Mouse (Mus musculus): ENCODE data around the gene Wwox.

The Wwox gene

GRCm38 (mm10) chr8:115302484-115302883, 863.0 kb downstream of the Wwox start:
- CTCF ChIA-PET = interaction anchor here (0.6 kb wide), 1 partner anchor 133 kb away, joined by 3 read pairs; no protein-coding TSS in a partner anchor

- CTCF ChIA-PET = no interaction called here
These were observed 868.0 kb downstream of the Wwox start for GRCm38 (mm10) chr8:115307412-115307811.

GRCm38 (mm10) chr8:115311003-115311402, 871.5 kb downstream of the Wwox start:
- CTCF ChIA-PET = interaction anchor here (0.6 kb wide), 1 partner anchor 76 kb away, joined by 10 read pairs; no protein-coding TSS in a partner anchor

DNA sequence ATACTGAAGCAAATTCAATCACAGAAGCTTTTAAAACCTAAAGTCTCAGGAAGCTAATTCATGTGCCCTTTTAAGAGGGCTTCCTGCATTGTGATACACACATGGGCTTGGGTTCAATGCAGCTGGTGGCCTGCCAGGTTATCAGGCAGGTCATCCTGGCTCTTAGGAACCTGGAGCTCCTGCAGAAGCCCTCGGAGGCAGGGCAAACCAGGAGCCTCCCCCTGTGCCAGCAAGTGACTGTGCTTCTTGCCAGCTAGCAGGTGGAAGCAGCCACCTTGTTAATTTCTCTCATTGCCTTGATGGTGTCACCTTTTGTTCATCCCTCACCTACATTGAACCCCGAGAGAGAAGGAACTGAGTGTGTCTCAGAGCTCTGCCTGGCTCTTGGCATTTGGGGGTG, 872.9 kb downstream of the Wwox start:
- CTCF ChIA-PET = no interaction called here

DNA sequence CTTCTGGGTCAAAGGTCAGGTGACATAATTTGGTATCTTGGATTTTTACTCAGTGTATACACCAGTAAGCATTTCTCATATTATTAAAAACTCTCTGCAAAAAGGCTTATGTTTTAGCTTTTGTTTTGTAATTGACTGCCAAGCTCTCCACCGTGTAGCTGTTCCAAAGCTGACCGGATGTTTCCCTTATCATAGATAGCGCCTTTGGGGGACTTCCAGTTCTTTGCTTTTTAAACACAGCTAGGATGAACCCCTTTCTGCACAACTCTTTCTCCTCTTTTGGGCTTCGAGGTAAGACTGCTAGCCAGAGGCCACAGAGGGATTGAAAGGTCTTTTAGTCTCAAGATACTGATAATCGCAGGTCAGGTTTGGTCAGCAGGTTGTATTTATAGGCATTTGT, 883.0 kb downstream of the Wwox start:
- CTCF ChIA-PET = no interaction called here

- CTCF ChIA-PET = no interaction called here
These were observed 891.2 kb downstream of the Wwox start for GRCm38 (mm10) chr8:115330671-115331070.

DNA sequence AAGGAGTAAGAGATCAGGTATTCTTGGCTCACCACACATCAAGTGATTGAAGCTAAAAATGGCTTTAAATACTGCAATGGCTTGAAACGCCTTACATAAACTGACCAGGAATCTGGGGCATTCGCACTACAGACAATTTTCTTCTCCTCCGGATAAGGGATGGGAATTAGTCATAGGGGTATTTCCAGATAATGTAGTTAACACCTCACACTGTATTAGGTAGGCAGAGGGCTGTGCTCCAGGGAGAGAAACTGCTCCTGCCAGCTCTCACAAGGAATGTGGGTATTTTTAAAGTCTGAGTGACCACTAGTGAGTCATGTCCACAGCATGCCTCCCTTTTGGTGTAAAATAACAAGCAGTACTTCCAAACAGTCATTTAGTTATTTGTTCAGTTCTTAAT, 894.5 kb downstream of the Wwox start:
- CTCF ChIA-PET = no interaction called here

DNA sequence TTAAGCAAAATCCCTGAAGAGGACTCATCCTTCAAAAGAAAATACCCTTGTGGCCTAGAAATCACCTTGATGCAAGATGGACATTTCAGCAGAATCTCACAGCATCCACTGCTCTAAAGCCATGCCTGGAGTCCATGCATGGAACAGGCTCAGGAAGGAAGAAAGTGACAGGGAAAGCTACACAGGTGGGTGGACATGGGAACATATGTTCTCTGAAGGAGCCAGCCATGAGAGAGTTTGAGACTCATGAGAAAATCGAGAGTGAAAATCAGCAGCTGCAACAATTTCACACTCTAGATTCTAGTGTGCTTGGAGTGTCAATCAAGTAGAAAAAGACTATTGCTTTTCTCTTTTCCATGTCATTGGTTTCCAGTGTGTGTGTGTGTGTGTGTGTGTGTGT, 896.9 kb downstream of the Wwox start:
- CTCF ChIA-PET = no interaction called here

- CTCF ChIA-PET = interaction anchor here (0.5 kb wide), 1 partner anchor 271 kb away, joined by 3 read pairs; no protein-coding TSS in a partner anchor
These were observed 909.2 kb downstream of the Wwox start for GRCm38 (mm10) chr8:115348704-115349103.

- CTCF ChIA-PET = no interaction called here
These were observed 911.3 kb downstream of the Wwox start for GRCm38 (mm10) chr8:115350707-115351106.

DNA sequence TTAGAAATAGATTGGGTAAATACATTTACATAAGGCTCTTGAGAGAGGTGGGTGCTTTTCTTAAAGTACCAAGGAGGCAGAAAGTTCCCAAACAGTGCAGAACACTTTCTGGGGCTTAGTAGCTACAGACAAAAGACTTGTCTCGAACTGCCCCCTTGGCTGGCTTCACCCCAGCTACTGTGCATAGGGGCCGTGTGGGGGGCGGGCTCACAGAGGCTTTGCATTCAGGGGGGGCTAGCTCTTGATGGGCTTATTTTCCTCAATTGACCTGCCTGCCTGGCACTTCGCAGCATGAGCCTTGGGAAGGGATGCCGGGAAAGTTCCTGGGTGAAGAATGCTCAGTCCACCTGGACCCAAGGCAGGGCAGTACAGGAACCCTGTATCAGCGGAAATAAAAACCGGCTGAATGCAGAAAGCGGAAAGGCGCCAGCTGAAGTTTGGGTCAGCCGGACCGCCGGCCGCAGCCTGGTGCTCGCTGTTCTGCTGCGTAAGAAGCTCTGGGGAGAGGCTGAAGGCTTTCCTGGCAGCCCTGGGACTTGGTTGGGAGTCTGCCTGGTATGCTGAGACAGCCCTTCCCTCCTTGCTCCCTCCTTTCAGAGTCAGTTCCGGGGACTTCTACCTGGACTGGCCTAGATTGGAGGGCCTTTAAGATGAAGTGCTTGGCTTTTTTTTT, 918.3 kb downstream of the Wwox start:
- CTCF ChIA-PET = interaction anchor here (0.6 kb wide), 1 partner anchor 128 kb away, joined by 4 read pairs; no protein-coding TSS in a partner anchor

GRCm38 (mm10) chr8:115358481-115358880, 919.0 kb downstream of the Wwox start:
- CTCF ChIA-PET = interaction anchor here (0.6 kb wide), 1 partner anchor 128 kb away, joined by 4 read pairs; no protein-coding TSS in a partner anchor

DNA sequence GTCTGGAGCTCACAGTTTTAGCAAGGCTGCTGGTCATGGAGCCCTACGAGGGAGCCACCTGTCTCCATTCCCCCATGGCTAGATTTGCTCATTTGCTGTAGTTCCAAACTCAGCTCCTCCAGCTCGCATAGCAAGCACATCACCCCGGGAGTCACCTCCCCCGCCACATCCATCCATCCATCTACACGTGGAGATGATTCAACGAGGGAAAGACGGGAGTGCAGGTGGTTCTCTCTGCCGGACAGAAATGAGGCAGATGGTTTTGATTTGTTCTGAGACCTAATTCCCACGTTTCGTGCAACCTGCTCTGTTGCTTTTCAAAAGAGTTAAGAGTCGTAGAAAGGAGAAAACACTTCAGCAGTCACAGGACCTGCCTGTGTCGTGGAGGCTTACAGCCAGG, 920.2 kb downstream of the Wwox start:
- CTCF ChIA-PET = interaction anchor here (0.7 kb wide), 1 partner anchor 1095 kb away, joined by 4 read pairs; no protein-coding TSS in a partner anchor

- CTCF ChIA-PET = no interaction called here
These were observed 923.1 kb downstream of the Wwox start for GRCm38 (mm10) chr8:115362518-115362917.

- CTCF ChIA-PET = interaction anchor here (0.6 to 0.7 kb wide), 2 partner anchors 9 to 22 kb away, joined by 3 to 4 read pairs; no protein-coding TSS in a partner anchor
These were observed 935.5 kb downstream of the Wwox start for GRCm38 (mm10) chr8:115374957-115375356.

DNA sequence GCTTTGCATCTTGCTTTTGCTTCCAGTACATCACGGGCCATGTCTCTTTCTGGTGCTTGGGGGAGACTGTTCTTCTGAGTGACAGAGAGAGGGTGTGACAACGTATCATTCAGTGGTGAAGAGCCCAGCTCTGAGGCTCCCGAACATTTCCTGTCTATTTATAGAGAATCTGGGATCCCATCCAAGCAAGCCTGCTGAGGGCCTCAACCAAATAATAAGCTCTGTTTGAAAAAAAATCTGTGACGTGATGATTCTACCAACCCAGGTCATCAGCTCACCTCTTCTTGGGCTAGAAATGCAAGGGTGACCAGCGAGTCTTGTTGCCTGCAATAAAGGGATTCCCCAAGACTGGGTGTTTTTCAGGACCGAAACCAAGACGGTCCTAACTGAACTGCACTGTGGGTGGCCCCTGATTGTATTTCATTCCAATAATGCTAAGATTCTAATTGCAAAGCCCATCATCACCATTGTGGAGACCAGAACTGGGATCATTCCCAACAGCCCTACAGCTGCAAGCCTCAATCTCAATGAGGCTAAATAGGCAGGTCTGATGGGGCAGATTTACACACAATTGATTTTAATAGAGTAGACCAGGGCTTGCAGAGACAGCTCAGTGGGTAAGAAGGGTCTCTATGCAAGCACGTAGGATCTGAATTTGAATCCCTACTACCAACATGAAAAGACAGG, 936.0 kb downstream of the Wwox start:
- CTCF ChIA-PET = no interaction called here

DNA sequence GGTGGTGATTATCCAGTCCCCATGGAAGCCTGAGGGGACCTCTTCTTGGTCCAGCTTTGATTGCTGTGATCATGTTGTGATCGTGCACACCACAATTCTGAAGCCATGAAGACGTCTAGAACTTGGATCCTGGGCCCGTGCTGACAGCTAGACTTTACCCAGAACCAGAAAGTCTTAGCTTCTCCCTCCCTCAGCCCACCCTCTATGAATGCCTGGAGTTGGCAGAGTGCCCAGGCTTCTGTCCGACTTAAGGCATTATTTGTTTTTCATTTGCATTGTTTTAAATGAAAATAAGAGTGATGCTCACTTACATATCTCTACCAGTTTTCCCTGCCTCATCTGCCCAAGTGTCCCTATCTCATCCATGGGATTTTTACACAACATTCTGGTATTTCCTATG, 937.9 kb downstream of the Wwox start:
- CTCF ChIA-PET = no interaction called here

DNA sequence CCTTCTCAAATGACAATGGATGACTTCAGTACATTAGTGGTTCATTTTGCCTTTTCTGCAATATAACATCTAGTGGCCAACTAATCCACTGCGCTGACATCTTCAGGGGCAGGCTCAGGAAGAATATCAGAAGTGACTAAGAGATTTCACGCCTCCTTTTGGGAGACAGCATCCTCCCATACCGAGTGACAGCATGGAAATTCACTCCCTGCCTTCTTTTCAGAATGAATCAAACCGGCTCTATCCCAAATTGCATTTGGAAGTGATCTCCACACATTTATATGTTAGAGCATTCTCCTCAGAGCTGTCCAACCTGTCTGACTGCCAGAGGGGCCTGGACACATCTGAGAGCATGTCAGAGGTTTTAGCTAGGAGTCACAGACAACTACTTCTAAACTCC, 940.6 kb downstream of the Wwox start:
- CTCF ChIA-PET = no interaction called here

- CTCF ChIA-PET = no interaction called here
These were observed 951.6 kb downstream of the Wwox start for GRCm38 (mm10) chr8:115390921-115391504.

- CTCF ChIA-PET = no interaction called here
These were observed 956.4 kb downstream of the Wwox start for GRCm38 (mm10) chr8:115395840-115396239.

DNA sequence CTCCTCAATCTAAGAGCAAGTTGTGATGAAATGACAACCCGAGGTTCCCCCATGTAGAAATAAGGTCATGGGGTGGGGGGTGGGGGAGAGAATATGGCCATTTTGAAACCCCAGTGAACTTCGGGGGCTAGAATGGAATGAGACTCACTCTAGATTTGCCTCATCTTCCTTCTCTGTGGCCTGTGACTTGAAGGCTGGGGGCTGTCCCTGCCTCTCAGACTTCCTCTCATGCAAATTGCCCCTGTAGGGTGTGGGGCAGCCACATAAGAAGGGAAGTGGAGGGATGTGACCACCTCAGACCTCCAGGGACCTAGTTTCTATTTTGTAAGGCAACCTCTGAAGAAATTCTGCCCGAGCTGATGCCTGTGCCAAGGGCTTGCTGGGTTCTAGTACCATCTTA, 958.5 kb downstream of the Wwox start:
- CTCF ChIA-PET = interaction anchor here (0.6 kb wide), 1 partner anchor 24 kb away, joined by 3 read pairs; no protein-coding TSS in a partner anchor

DNA sequence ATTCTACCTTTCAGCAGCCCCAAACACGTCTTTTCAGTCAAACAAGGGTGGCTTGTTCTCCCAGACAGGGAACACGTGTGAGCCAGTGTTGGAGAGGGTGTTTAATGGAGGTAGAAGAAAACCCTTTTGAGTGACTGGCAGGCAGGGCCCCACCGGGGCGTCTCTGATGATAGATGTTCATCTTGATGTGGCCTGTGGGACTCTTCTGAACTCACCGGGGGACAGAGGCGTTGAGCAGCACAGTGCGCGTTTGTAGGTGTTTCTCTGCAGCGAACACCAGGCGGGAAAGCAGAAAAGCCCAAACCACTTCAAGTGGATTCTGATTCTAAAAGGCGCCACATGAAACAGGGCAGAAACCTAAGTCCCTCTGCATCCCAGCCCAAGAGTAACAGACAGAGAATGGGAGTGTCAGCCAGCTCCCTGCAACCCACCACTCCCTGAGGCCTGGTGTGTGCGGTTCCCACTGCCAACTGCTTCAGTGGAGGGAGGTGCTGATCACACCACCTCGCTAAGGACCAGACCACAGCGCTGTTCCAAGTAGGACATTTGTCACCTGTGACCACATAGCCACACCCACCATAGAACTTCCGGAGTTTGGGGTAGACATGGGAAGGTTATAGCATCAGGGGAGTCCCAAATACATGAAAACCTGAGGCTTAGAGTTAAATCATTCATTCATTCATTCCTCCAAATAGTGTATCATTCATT, 960.7 kb downstream of the Wwox start:
- CTCF ChIA-PET = no interaction called here
